12 mouse cellular contexts compared by ENCODE assay signal in genomic region chr4:59803358-59803757, GRCm38 (mm10). TPM values are rescaled to one million over a fixed set of nuclear protein-coding genes. Genes with fewer than 3 reads are reported as not detected.
DNase-seq lines count a peak whose midpoint lies in the region; ATAC-seq and TF ChIP-seq lines count a peak whose summit lies in the region.
"Had no signal": no experiment of that assay in that cellular context is flagged by ENCODE, and none has a peak within 500 bp of the region (broad histone marks: within the 10 kb centered on the region; RNA-seq: fewer than 3 reads in every experiment).

No protein-coding gene starts in this region.

- H3K27ac ChIP-seq in liver, postnatal 0 days (ENCODE audit: low read depth), result peak overlapping the region; percentile 50
- H3K27ac ChIP-seq in hindbrain, embryonic 10.5 days, result no peak overlapping the region
- H3K27ac ChIP-seq: heart, adult 2 months; hindbrain, embryonic 13.5 days had no signal

- H3K27me3 ChIP-seq in liver, postnatal 0 days (ENCODE audit: insufficient read depth, low read length), result no peaks in the 10 kb centered on the region
- H3K27me3 ChIP-seq in hindbrain, embryonic 10.5 days (ENCODE audit: insufficient read depth, poor library complexity, severe bottlenecking), result no peaks in the 10 kb centered on the region
- H3K27me3 ChIP-seq: hindbrain, embryonic 13.5 days had no signal

- TF ChIP-seq EP300 in liver, postnatal 0 days (IDR thresholded peaks at IDR 0.05; ENCODE audit: low read depth), result no peak

- no peak overlapping the region for H3K9ac ChIP-seq in liver, postnatal 0 days (replicated peaks)
- H3K9ac ChIP-seq: hindbrain, embryonic 13.5 days had no signal

- peak; percentile 81 to 84 for DNase-seq in spleen, postnatal 36 days (ENCODE audit: low spot score in 2 of 2)
- DNase-seq in spleen, postnatal 14 days (ENCODE audit: low spot score in 2 of 2), result no peak
- peak; percentile 64 for DNase-seq in T-cell, adult 2 months (ENCODE audit: low spot score)
- DNase-seq in liver, postnatal 0 days, result no peak
- DNase-seq in thymus, postnatal 36 days, result peak; percentile 25 to 31
- DNase-seq in hindbrain, embryonic 10.5 days (ENCODE audit: low spot score), result no peak
- DNase-seq in adrenal gland, postnatal 10 days, result no peak
- no peak for DNase-seq in kidney, adult 9 months
- DNase-seq: kidney, adult 8-10 months; lung, postnatal 14 days had no signal

- no peak overlapping the region for H3K4me3 ChIP-seq in liver, postnatal 0 days (ENCODE audit: low read depth, low read length)
- no peak overlapping the region for H3K4me3 ChIP-seq in hindbrain, embryonic 10.5 days
- H3K4me3 ChIP-seq: heart, adult 2 months; hindbrain, embryonic 13.5 days had no signal

- H3K9me3 ChIP-seq in liver, postnatal 0 days (ENCODE audit: low read length), result no peaks in the 10 kb centered on the region
- H3K9me3 ChIP-seq in hindbrain, embryonic 10.5 days, result no peaks in the 10 kb centered on the region
- H3K9me3 ChIP-seq: hindbrain, embryonic 13.5 days had no signal

- TF ChIP-seq CTCF in liver, postnatal 0 days (IDR thresholded peaks at IDR 0.05; ENCODE audit: low read depth), result no peak

- peaks cover 31% of the 10 kb centered on the region for H3K4me1 ChIP-seq in liver, postnatal 0 days (ENCODE audit: insufficient read depth)
- H3K4me1 ChIP-seq in hindbrain, embryonic 10.5 days (replicated peaks), result peaks cover 27% of the 10 kb centered on the region

- 32% methylated on average over 5 of the region's 5 CpGs for WGBS in liver, postnatal 0 days (ENCODE audit: insufficient replicate concordance)
- 81% methylated on average over 5 of the region's 5 CpGs for WGBS in hindbrain, embryonic 10.5 days

- no peak overlapping the region for H3K4me2 ChIP-seq in liver, postnatal 0 days (ENCODE audit: low read depth, low read length)
- H3K4me2 ChIP-seq: hindbrain, embryonic 13.5 days had no signal

- no peak for ATAC-seq in liver, postnatal 0 days

- H3K36me3 ChIP-seq in liver, postnatal 0 days (replicated peaks; ENCODE audit: insufficient read depth, low read length), result no peaks in the 10 kb centered on the region
- H3K36me3 ChIP-seq in hindbrain, embryonic 10.5 days, result no peaks in the 10 kb centered on the region
- H3K36me3 ChIP-seq: hindbrain, embryonic 13.5 days had no signal

RNA-seq across cellular contexts. Expression of gene Inip, which starts 2.0 kb away (rescaled TPM):
- 11.2 and 12.6 TPM in 2 replicates for polyA plus RNA-seq in liver, postnatal 0 days (2015; fragmentation: Nextera tagmentation; extraction: Ambion mirVana)
- 86.7 and 103 TPM in 2 replicates for polyA plus RNA-seq in hindbrain, embryonic 10.5 days (2016; fragmentation: Nextera tagmentation; extraction: Ambion mirVana)
- total RNA-seq in adrenal gland, postnatal 10 days (2021), result 10 to 100 TPM; 12.6 to 18.3 TPM

RNA-seq across cellular contexts. Expression of gene Snx30, which starts 2.3 kb away (rescaled TPM):
- 3.5 and 4.5 TPM in 2 replicates for polyA plus RNA-seq in liver, postnatal 0 days (2015; fragmentation: Nextera tagmentation; extraction: Ambion mirVana)
- 14.4 and 14.6 TPM in 2 replicates for polyA plus RNA-seq in hindbrain, embryonic 10.5 days (2016; fragmentation: Nextera tagmentation; extraction: Ambion mirVana)
- total RNA-seq in adrenal gland, postnatal 10 days (2021), result 1 to 10 TPM; 8.0 to 8.9 TPM

Comparison
In these comparisons a context has a peak if more than half of its experiments do, and no peak if none do; other contexts are left out.
1. DNase-seq: peak in spleen, postnatal 36 days (2 of 2), T-cell, adult 2 months (single experiment) and thymus, postnatal 36 days (2 of 2); none in spleen, postnatal 14 days (0 of 2), liver, postnatal 0 days (single experiment), hindbrain, embryonic 10.5 days (single experiment), adrenal gland, postnatal 10 days (single experiment) and kidney, adult 9 months (single experiment).